Mouse (Mus musculus) embryonic facial prominence, embryonic 12.5 days (tissue): ENCODE results near the gene Hoxd13. TPM values are rescaled to one million over a fixed set of nuclear protein-coding genes. Genes with fewer than 3 reads are reported as not detected.

Experiments
- ATAC-seq: fragments of 200-750 bp; cut with Nextera tagmentation; 2 replicates; pipeline ENCODE4 v1.8.0; 2017; ENCODE audit not compliant: insufficient number of reproducible peaks, insufficient read depth, low FRiP score, low TSS enrichment
- H3K27ac ChIP-seq: fragments of 300-500 bp; sonication (generic); 2 replicates; pipeline ENCODE4 v1.5.1; 2016; ENCODE audit warnings: mild to moderate bottlenecking
- H3K27me3 ChIP-seq: fragments of 300-500 bp; sonication (generic); 2 replicates; pipeline ENCODE4 v1.6.1; 2016; ENCODE audit warnings: mild to moderate bottlenecking, moderate library complexity
- H3K36me3 ChIP-seq: fragments of 300-500 bp; sonication (generic); 2 replicates; pipeline ENCODE4 v1.6.1; 2016; ENCODE audit warnings: mild to moderate bottlenecking
- H3K4me1 ChIP-seq: fragments of 300-500 bp; sonication (generic); 2 replicates; pipeline ENCODE4 v1.6.1; 2016
- H3K4me2 ChIP-seq: fragments of 300-500 bp; sonication (generic); replicated peaks from 2 replicates; pipeline ENCODE4 v1.6.1; 2016; ENCODE audit warnings: mild to moderate bottlenecking, moderate library complexity
- H3K4me3 ChIP-seq: fragments of 300-500 bp; sonication (generic); 2 replicates; pipeline ENCODE4 v1.5.1; 2016; ENCODE audit warnings: mild to moderate bottlenecking
- H3K9ac ChIP-seq: fragments of 300-500 bp; sonication (generic); 2 replicates; pipeline ENCODE4 v1.6.1; 2016; ENCODE audit warnings: mild to moderate bottlenecking, moderate library complexity
- H3K9me3 ChIP-seq: fragments of 300-500 bp; sonication (generic); 2 replicates; pipeline ENCODE4 v1.6.1; 2016; ENCODE audit warnings: mild to moderate bottlenecking, moderate library complexity
- WGBS: fragments of 180-500 bp; shearing (Covaris S2); methylation state at CpG from one replicate; pipeline ENCODE4 v1.1.7; 2016; 5-methylcytosine and 5-hydroxymethylcytosine counted together
- polyA plus RNA-seq: library from polyadenylated mRNA; unstranded; fragments of >200 nt; fragmentation: Nextera tagmentation; extraction: Ambion mirVana; gene quantifications from 2 replicates; pipeline ENCODE4 v1.2.1, GENCODE M21; 2016

The Hoxd13 gene
- polyA plus RNA-seq, 1 experiment from 2014 or later = not detected

DNA sequence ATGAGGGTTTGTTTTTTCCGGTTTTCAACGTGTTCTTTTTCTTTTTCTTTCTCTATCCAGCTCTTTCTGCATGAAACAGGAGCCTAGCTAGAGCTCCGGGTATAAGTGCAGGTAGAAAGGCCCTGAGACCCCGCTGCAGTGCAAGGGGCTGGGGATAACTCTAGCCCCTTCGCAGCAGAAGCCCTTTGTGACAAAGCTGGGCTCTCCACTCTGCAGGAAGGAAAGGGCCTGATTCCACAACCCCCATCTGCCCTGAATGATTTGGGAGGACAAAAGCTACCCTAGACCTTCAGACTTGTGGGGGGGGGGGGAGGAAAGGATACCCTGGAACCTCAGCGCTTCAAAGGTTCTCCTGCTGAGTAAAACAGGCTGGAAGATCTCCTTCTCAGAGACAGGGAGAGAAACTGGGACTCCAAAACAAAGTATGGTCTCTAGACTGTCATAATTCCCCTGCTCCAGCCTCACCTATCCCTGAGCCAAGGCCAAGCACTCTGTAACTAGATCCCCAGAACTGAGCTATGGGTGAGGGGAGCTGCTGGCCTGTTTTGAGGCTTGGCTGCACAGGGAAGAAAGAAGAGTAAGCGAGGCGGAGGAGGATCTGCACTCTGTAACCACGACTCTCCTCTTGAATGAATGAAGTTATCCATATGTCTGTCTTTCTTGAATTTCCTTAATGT lies 8.4 kb downstream of the Hoxd13 start:
- H3K4me3 ChIP-seq = no peak overlapping the region
- WGBS = 4% methylated on average over 9 of the region's 9 CpGs
- H3K9ac ChIP-seq = no peak overlapping the region
- H3K27ac ChIP-seq = no peak overlapping the region
- ATAC-seq = no peak
- H3K4me1 ChIP-seq = peaks cover 16% of the 10 kb centered on the region; the same call in 1 of the 2 replicates
- H3K27me3 ChIP-seq = peaks cover 99% of the 10 kb centered on the region
- no peaks in the 10 kb centered on the region for H3K36me3 ChIP-seq
- H3K4me2 ChIP-seq = no peak overlapping the region
- H3K9me3 ChIP-seq = no peaks in the 10 kb centered on the region

DNA sequence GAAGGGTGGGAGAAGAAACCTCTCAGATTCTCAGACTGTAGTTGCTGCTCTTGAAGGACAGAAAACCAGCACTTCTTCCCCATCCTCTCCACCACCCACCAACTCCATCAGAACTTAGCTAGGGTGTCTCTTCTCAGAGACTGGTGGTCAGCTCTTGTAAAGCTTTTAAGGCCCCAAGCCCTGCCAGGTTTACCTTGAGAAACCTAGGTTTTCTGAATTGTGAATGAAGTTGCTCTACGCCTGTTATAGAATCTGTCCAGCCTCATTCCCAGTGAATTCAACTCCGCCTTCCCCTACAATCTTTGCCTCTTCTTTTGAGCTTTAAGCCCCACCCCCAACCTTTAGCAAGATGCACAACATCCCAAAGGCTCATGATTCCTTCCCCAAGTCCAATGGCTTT lies 9.0 kb downstream of the Hoxd13 start:
- no peak for ATAC-seq
- no peak overlapping the region for H3K27ac ChIP-seq

DNA sequence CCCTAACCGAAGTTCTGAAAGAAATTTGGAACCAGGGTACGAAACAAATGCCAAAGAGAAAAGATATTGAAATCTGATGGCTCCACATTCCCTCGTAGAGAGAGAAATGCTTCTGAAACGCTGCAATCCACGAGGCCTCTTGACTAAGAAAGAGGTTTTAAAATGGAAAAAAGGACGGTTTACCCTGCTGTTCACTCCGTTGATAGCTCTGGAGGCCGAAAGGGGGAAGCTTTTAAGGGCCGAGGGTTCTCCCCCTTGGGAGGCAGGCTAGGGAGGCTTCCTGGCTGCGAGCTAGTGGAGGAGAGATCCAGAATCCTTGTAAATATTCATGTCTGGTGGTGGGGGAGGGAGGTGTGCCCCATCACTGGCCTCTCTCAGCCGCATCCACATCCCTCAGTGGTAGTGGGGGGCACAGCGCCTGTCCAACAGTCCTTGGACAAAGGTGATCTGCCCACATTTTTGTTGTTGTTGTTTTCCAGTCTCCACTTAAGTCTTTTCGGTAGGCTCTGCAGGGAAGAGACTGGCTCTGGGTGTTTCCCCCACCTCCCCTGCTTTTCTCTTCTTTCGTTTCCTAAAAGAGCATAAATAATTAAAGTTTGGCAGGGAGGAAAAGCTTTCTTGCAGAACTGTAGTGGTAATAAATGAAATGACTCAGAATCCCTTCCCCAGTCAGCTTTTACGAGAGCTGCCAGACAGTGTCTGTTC lies 10.9 kb downstream of the Hoxd13 start, which contains the start of gene Hoxd11:
Gene Hoxd11 (plus strand): TSS at position 667 of the 705 bp plus-strand sequence.
- peaks cover 18% of the 10 kb centered on the region for H3K4me1 ChIP-seq
- H3K9ac ChIP-seq = no peak within 1 kb of the TSS
- H3K4me2 ChIP-seq = 0 out of 2 replicates have a peak within 1 kb of the TSS, but pooled peaks have one; percentile 5
- peaks cover 98% of the 10 kb centered on the region for H3K27me3 ChIP-seq
- no peak within 1 kb of the TSS for H3K27ac ChIP-seq
- WGBS = 2% methylated on average over 15 of the region's 15 CpGs
- no peak within 1 kb of the TSS for H3K4me3 ChIP-seq
- H3K36me3 ChIP-seq = no peaks in the 10 kb centered on the region
- ATAC-seq = no peak
- H3K9me3 ChIP-seq = no peaks in the 10 kb centered on the region

More for the DNA sequence above, 9.0 kb downstream of the Hoxd13 start:
- peaks cover 22% of the 10 kb centered on the region for H3K4me1 ChIP-seq
- no peaks in the 10 kb centered on the region for H3K9me3 ChIP-seq
- 9% methylated on average over 2 of the region's 2 CpGs for WGBS
- no peaks in the 10 kb centered on the region for H3K36me3 ChIP-seq
- H3K4me3 ChIP-seq = no peak overlapping the region
- no peak overlapping the region for H3K4me2 ChIP-seq
- peaks cover 99% of the 10 kb centered on the region for H3K27me3 ChIP-seq
- H3K9ac ChIP-seq = no peak overlapping the region

DNA sequence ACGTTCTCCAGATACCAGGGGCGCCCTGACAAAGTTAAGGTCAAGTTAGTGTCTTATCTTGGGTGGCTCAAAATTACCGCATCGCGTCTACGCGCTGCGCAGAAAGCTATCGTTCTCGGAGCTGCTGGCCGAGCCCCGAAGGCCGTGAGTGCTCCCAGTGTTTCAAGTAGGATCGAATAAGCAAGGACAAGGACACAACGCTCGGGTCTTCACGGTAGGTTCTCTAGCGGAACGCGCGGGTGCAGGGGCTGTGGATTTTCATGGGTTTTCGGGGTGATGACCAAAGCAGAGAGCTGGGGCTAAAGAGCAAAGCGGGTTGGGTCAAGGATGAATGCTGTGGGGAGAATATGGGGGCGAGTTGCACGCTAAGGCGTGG lies 11.5 kb downstream of the Hoxd13 start:
- Histone ChIP-seq H3K9me3 (no peaks in the 10 kb centered on the region), H3K36me3 (no peaks in the 10 kb centered on the region), H3K4me2 (0 out of 2 replicates have a peak overlapping the region, but pooled peaks have one; percentile 5), H3K27me3 (peaks cover 98% of the 10 kb centered on the region), H3K4me3 (no peak overlapping the region), H3K4me1 (peaks cover 18% of the 10 kb centered on the region), H3K9ac (no peak overlapping the region), H3K27ac (no peak overlapping the region)
- ATAC-seq = no peak
- under 1% methylated on average over 26 of the region's 26 CpGs for WGBS

DNA sequence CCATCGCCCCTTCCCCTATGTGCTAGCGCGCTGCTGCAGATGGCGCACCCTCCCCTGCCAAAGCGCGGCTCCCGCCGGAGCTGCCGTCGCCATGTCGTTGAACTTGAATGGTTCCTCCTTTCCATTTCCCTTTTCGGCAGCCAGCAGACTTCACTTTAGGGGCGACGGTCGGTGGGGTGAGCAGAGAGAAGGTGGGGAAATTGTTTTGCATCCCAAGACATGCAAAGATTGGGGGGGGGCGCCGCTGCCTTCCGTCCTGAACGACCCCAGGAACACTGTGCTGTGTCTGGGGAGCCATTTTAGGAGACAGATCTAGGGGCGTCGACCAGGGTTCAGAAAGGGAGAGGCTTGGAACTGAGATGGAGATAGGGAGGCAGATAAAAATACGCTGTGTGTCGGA lies 11.9 kb downstream of the Hoxd13 start:
- Histone ChIP-seq H3K9ac (no peak overlapping the region), H3K4me2 (0 out of 2 replicates have a peak overlapping the region, but pooled peaks have one; percentile 5), H3K27me3 (peaks cover 98% of the 10 kb centered on the region), H3K36me3 (no peaks in the 10 kb centered on the region), H3K4me1 (peaks cover 18% of the 10 kb centered on the region), H3K4me3 (no peak overlapping the region), H3K27ac (no peak overlapping the region), H3K9me3 (no peaks in the 10 kb centered on the region)
- ATAC-seq = no peak
- under 1% methylated on average over 23 of the region's 23 CpGs for WGBS

DNA sequence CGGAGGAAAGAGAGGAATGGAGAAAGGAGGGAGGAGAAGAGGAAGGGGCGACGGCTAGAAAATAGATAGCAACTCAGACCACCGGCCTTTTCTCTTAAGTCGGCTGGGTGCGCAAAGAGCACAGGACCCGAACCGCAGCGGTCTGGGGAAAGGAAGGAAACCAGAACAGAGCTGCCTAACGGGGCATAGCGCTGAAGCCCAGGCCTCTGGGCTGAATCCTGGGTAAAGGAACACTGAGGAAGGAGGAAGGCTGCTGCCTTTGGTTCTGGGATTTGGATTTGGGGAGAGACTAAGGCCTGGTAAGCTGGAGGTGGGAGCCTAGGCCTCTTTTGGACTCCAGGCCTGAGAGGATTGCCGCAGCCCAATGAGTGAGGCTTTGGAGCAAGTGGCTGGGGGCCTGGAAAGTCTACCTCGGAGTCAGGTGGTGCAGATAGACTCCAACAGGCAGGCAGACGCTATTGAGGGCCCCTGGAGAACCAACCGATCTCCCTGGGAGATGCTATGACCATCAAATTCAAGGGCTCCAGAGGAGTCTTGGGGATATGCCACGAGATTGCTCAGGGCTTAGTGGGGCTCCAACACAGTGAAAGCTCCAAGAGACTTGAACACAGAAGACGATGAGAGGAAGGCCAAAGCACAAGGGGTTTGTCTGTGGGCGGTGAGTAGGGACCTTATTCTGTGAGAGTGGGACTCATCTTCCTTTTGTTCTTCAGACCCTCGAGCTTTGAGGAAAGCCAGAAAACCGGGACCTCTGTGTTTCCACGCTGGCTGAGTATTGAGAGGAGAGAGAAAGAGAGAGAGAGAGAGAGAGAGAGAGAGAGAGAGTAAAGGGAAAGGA lies 12.7 kb downstream of the Hoxd13 start:
- no peak for ATAC-seq
- no peak overlapping the region for H3K4me2 ChIP-seq
- H3K27ac ChIP-seq = no peak overlapping the region
- H3K4me1 ChIP-seq = peaks cover 18% of the 10 kb centered on the region
- WGBS = under 1% methylated on average over 21 of the region's 21 CpGs
- H3K9ac ChIP-seq = no peak overlapping the region
- no peaks in the 10 kb centered on the region for H3K9me3 ChIP-seq
- H3K4me3 ChIP-seq = no peak overlapping the region
- H3K36me3 ChIP-seq = no peaks in the 10 kb centered on the region
- peaks cover 97% of the 10 kb centered on the region for H3K27me3 ChIP-seq

DNA sequence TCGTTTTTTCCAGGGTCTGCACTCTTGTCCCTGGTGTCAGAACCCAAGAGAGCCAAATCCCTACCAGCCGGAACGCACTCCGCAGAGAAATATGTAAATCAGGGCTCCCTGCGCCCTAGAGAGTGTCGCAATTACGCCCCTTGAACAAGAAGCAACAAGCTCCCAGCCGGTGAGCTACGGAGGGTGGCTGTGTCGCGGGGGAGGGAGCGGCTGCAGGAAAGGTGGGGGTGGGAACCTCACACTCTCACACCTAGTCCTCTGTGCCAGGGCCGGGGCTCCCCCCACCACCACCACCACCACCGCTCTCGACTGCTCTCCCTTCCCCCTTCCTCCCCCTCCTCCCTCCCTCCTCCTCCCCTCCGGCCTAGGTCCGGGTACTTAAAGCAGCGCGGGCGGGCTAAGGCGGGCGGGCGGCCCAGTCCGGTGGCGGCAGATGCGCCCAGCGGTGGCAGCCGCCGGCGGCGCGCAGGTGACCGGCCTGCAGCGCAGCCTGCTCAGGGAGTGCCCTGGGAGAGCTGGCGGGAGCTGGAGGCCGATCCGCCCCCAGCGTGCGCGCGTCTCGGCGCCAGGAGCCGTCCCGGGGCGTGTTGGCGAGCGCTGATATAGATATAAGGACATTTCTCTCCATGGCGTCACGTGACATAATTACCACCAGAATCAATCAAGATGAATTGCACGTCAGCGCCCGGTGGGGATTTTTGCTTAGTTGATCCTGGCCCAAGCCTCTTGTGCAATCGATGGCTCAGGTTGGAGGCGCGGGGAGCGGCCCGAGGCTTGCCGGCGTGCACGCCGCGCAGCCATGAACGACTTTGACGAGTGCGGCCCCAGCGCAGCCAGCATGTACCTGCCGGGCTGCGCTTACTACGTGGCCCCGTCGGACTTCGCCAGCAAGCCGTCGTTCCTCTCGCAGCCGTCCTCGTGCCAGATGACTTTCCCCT lies 13.8 kb downstream of the Hoxd13 start:
- Histone ChIP-seq H3K9me3 (no peaks in the 10 kb centered on the region), H3K4me1 (peaks cover 18% of the 10 kb centered on the region), H3K9ac (no peak overlapping the region), H3K27me3 (peaks cover 91% of the 10 kb centered on the region), H3K36me3 (no peaks in the 10 kb centered on the region), H3K4me2 (peak overlapping the region; percentile 32), H3K4me3 (peak overlapping the region; percentile 22; the same call in 1 of the 2 replicates), H3K27ac (no peak overlapping the region)
- WGBS = under 1% methylated on average over 71 of the region's 78 CpGs
- no peak for ATAC-seq

DNA sequence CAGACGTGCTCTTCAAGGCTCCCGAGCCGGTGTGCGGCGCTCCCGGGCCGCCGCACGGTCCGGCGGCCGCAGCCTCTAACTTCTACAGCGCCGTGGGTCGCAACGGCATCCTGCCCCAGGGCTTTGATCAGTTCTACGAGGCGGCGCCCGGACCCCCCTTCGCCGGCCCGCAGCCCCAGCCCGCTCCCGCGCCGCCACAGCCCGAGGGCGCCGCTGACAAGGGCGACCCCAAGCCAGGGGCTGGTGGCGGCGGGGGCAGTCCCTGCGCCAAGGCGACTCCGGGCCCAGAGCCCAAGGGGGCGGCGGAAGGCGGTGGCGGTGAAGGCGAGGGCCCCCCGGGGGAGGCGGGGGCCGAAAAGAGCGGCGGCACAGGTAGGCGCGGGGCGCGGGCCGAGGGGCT lies 14.7 kb downstream of the Hoxd13 start:
- WGBS = under 1% methylated on average over 44 of the region's 51 CpGs
- no peak for ATAC-seq
- no peak overlapping the region for H3K9ac ChIP-seq
- H3K4me1 ChIP-seq = peaks cover 18% of the 10 kb centered on the region
- H3K4me2 ChIP-seq = peak overlapping the region; percentile 32
- H3K36me3 ChIP-seq = no peaks in the 10 kb centered on the region
- H3K9me3 ChIP-seq = no peaks in the 10 kb centered on the region
- H3K27me3 ChIP-seq = peaks cover 91% of the 10 kb centered on the region
- H3K4me3 ChIP-seq = peak overlapping the region; percentile 9; the same call in 1 of the 2 replicates
- H3K27ac ChIP-seq = no peak overlapping the region

DNA sequence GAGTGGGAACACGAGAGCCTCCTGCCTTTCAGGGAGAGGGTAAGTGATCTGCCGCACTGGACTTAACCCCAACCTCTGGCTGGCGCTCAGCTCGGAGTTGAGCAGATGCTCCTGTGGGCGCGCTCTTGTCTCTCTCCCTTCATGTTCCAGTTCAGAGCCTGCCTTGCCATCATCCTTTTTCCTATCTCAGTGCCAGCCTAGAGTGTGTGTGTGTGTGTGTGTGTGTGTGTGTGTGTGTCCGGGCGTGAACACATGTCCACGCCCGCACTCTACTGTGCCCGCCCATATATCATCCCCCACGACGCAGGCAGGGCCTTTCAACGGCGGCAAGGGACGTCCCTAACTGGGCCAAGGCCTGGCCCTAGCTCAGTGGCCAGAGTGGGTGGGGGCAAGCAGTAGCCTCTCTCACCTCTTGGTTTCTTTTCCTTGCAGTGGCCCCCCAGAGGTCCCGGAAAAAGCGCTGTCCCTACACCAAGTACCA lies 15.4 kb downstream of the Hoxd13 start:
- Histone ChIP-seq H3K4me1 (peaks cover 18% of the 10 kb centered on the region), H3K9ac (no peak overlapping the region), H3K4me2 (no peak overlapping the region), H3K4me3 (no peak overlapping the region), H3K27ac (no peak overlapping the region), H3K36me3 (no peaks in the 10 kb centered on the region), H3K27me3 (peaks cover 92% of the 10 kb centered on the region), H3K9me3 (no peaks in the 10 kb centered on the region)
- ATAC-seq = no peak
- 0% methylated on average over 18 of the region's 18 CpGs for WGBS

DNA sequence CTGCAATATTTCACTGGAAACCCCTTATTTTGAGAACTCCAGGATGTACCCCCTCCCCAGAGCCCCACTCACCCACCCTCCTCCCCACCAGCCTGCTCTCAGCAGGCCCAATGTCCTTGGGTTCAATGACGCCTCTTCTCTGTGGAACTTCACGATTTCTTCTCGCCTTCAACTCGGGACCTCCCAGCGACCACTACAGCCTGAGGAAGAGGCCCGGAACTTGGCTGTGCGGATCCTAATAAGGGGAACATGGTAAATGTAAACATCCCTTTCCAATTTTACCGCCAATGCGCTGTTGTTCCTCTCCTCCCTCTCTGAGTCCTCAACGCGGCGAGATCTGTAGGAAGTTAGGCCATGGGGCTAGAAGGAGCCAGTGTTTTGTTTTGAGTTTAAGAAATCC lies 16.0 kb downstream of the Hoxd13 start:
- Histone ChIP-seq H3K4me1 (peaks cover 18% of the 10 kb centered on the region), H3K27me3 (peaks cover 90% of the 10 kb centered on the region), H3K4me2 (no peak overlapping the region), H3K27ac (no peak overlapping the region), H3K9ac (no peak overlapping the region), H3K36me3 (no peaks in the 10 kb centered on the region), H3K4me3 (no peak overlapping the region), H3K9me3 (no peaks in the 10 kb centered on the region)
- WGBS = under 1% methylated on average over 12 of the region's 12 CpGs
- ATAC-seq = no peak
